Mouse (Mus musculus) heart, adult 11 months (tissue): ENCODE measurements around the gene Ptgdr2.

Experiments
- DNase-seq: peaks from one replicate; pipeline ENCODE4 v3.0.0; 2022

The Ptgdr2 gene

GRCm38 (mm10) chr19:10936077-10936476, 883 bp upstream of the Ptgdr2 start:
- DNase-seq = no peak

- no peak for DNase-seq
These were observed 1.8 kb downstream of the Ptgdr2 start for GRCm38 (mm10) chr19:10938771-10939170.

GRCm38 (mm10) chr19:10940097-10940800, 3.3 kb downstream of the Ptgdr2 start:
- DNase-seq = peak; percentile 92

GRCm38 (mm10) chr19:10940801-10941457, 4.0 kb downstream of the Ptgdr2 start:
- no peak for DNase-seq

GRCm38 (mm10) chr19:10943955-10944354, 7.0 kb downstream of the Ptgdr2 start:
- no peak for DNase-seq

- DNase-seq = no peak
These were observed 9.5 kb downstream of the Ptgdr2 start for GRCm38 (mm10) chr19:10946506-10946905.

GRCm38 (mm10) chr19:10947219-10947618, 10.3 kb downstream of the Ptgdr2 start:
- no peak for DNase-seq

- peak; percentile 92 for DNase-seq
These were observed 11.5 kb downstream of the Ptgdr2 start for GRCm38 (mm10) chr19:10948416-10948815.

GRCm38 (mm10) chr19:10949112-10949511, 12.2 kb downstream of the Ptgdr2 start, which contains the start of gene Ccdc86:
Gene Ccdc86 (minus strand): TSS chr19:10949266.
- peak; percentile 100 for DNase-seq

- DNase-seq = no peak
These were observed 12.6 kb downstream of the Ptgdr2 start for GRCm38 (mm10) chr19:10949558-10949957.

- DNase-seq = peak; percentile 96
These were observed 15.3 kb downstream of the Ptgdr2 start for GRCm38 (mm10) chr19:10952021-10952939.

GRCm38 (mm10) chr19:10959085-10959977, 22.4 kb downstream of the Ptgdr2 start:
- DNase-seq = no peak

- no peak for DNase-seq
These were observed 23.0 kb downstream of the Ptgdr2 start for GRCm38 (mm10) chr19:10959978-10960346.

- peak; percentile 92 for DNase-seq
These were observed 28.8 kb downstream of the Ptgdr2 start for GRCm38 (mm10) chr19:10965721-10966120.

- DNase-seq = no peak
These were observed 31.6 kb downstream of the Ptgdr2 start for GRCm38 (mm10) chr19:10968578-10968977.

GRCm38 (mm10) chr19:10970457-10970856, 33.5 kb downstream of the Ptgdr2 start:
- DNase-seq = peak; percentile 93

GRCm38 (mm10) chr19:10972660-10973059, 35.7 kb downstream of the Ptgdr2 start:
- DNase-seq = no peak

- no peak for DNase-seq
These were observed 36.2 kb downstream of the Ptgdr2 start for GRCm38 (mm10) chr19:10973187-10973586.

GRCm38 (mm10) chr19:10974238-10974865, 37.4 kb downstream of the Ptgdr2 start, which contains the start of gene Ms4a10:
Gene Ms4a10 (minus strand): TSS chr19:10974670.
- peak; percentile 94 for DNase-seq

GRCm38 (mm10) chr19:10975187-10975586, 38.2 kb downstream of the Ptgdr2 start:
- DNase-seq = no peak

- peak; percentile 95 for DNase-seq
These were observed 39.4 kb downstream of the Ptgdr2 start for GRCm38 (mm10) chr19:10976318-10976717.
